Mouse (Mus musculus) spleen, adult 2 months (tissue): ENCODE results near the gene Atp8b5.

Experiments
- CTCF ChIP-seq: fragments of 200-500 bp; IDR thresholded peaks from 2 replicates; pipeline ENCODE4 v1.5.1; 2011; ENCODE audit warnings: mild to moderate bottlenecking, inconsistent platforms; ENCODE audit not compliant: insufficient read depth, insufficient read length, insufficient replicate concordance; ENCODE audit errors: extremely low read depth
- POLR2A ChIP-seq: fragments of 200-500 bp; IDR thresholded peaks from 2 replicates; pipeline ENCODE4 v1.6.1; 2011; ENCODE audit warnings: low read depth, low read length, inconsistent platforms

DNA sequence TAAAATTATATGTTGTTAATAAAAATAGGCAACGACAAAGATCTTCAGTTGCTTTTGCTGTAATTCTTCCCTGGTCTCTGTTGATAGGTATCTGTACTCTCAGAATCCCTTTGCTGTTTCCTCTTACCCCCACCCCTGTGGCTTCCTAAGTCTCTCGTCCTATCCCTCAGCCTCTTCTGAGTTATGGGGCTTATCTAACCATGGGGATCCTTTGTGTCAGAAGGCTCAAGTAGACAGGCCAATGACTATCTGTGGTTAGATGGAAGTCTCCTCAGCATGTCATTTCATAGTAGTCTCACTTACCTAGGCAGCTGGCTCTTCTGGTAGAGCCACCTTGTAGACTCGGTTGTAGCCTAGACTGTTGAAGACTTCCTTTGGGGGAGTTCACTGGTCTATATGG lies 35.1 kb upstream of the Atp8b5 start:
- TF ChIP-seq POLR2A (no peak), CTCF (no peak)
